Mouse (Mus musculus): ENCODE measurements around the gene Rps3. TPM values are rescaled to one million over a fixed set of nuclear protein-coding genes. Genes with fewer than 3 reads are reported as not detected.
A peak's percentile ranks its signal among the peaks of the same experiment; 100 is the strongest.
"Not testable (repeated sequence)": the region's sequence is repeated elsewhere in the genome, so short reads cannot be mapped to it uniquely, and the experiment has no call there.

The Rps3 gene
- 100 to 1,000 TPM; 362 to 382 TPM for total RNA-seq (2021)
- long read RNA-seq, experiment 1, transcript Rps3-201 (7 exons, 1,908 nt), result major isoform, 266 of 282 reads
- long read RNA-seq, experiment 1, partial matches to known transcripts, result 13 of 282 reads
- long read RNA-seq, experiment 1, other reads (novel, unspliced or antisense), result 3 of 282 reads
- long read RNA-seq, experiment 2, transcript Rps3-201 (7 exons, 1,908 nt), result major isoform, 246 of 257 reads
- long read RNA-seq, experiment 2, partial matches to known transcripts, result 10 of 257 reads
- long read RNA-seq, experiment 2, other reads (novel, unspliced or antisense), result 1 of 257 reads

- peak; percentile 87 for DNase-seq
These were observed at the start of gene Rps3 for GRCm38 (mm10) chr7:99483271-99483923. Gene Rps3 (minus strand): TSS chr7:99483738.

DNA sequence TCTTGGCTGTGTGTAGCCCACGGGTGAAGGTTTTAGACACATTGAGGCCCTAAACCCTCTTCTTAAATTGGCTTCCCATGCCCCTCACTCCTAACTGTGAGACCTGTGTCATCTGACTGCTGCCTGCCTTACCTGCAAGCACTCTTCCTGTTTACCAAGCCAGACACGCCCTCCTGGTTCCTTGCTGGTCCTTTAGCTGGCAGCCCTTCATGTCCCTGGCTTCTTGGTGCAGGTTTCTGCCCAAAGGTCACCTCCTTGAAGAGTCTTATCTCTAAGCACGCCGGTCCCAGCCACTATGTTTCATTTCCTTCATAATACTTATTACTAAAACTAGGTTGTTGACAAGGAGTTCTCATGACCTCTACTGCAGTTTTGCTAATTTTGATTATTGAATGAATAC is 49.0 kb upstream of the Rps3 start:
- no peak for DNase-seq

DNA sequence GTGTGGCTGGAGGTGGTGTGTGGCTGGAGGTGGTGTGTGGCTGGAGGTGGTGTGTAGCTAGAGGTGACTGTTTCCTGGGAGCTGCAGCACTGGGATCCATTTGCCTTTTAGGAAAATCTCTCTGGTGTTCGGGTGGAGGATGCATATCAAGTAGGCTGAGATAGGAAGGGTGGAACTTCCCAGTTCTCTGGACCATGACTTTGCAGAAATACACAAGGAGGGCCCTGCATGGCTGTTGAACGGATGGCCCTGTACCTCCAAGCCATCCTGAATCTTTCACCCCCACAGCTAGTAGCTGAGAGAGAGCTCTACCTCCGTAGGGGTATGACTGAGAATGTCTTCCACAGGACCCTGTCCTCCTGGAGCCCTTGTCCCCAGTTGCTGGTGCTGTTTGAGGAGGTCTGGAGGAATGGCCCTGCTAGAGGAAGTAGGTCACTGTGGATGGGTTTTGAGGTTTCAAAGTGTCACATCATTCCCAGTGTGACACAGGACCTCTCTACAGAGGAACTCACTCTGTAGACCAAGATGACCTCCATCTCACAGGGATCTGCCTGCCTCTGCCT is 48.0 kb upstream of the Rps3 start:
- DNase-seq, result no peak

GRCm38 (mm10) chr7:99529410-99529809 is 45.9 kb upstream of the Rps3 start:
- DNase-seq, result no peak

GRCm38 (mm10) chr7:99528547-99528946 is 45.0 kb upstream of the Rps3 start:
- no peak for DNase-seq

GRCm38 (mm10) chr7:99523837-99524236 is 40.3 kb upstream of the Rps3 start:
- no peak for DNase-seq

DNA sequence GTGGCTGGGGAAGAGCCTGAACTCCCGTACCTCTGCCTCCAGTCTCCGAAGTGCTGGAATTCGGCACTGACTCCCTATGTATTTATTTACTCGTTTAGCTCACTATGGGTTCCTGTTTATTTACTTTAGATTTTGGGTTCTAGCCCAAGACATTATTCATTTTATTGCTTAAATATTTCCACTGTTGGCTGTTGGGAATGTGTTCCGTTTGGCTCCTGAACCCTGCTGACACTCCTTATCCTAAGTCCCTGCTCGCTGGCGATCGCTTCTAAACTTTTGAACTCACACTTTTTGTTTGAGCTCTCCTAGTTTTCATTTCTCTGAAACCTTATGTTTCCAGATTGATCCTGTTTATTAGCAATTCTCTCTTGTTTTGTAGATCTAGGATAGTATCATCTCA is 39.6 kb upstream of the Rps3 start:
- DNase-seq, result no peak

- DNase-seq, result no peak
These were observed 35.6 kb upstream of the Rps3 start for GRCm38 (mm10) chr7:99518954-99519644.

DNA sequence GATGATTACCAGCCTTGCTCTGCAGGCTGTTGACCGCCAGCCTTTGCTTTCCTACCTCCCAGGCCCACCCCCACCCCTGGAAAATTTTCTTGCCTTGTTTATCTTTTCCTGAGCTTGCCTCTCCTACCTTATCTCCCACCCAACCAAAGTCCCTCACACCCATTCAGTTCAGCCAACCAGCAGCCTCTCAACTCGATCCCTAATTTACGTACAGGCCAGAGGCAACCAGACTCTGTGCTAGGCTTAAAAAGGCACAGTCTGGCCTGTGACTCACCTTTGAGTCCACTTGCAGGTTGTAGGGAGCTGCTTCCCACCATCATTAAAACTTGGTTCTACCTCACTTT is 33.2 kb upstream of the Rps3 start:
- no peak for DNase-seq

DNA sequence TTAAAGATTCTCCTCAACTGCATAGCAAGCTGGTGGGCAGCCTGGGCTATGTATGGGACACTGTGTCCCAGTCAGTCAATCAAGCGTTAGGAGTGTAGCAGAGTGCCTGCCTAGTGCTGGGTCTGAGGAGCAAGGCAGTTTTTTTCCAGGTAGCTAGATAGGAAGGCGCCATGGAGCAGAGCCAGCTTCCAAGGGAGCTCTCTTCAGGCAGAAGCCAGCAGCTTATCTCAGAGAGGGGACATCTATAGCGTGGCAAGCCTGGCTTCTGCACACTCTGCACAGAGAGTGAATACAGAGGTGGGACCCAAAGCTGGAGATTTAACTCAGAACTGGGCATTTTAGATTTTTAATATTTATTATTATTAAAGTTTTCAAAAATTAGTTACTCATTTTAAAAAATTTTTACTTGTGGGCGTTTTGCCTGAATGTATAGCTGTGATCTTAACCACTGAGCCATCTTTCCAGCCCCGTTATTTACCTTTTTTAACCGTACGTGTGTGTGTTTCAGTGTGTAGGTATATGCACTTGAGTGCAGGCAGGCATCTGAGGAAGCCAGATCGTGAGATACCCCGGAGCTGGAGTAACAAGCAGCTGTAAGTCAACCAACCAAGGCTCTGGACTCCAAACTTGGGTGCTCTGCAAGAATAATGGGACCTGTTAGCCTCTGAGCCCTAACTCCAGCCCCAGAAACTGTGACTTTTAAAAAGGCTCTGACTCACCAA is 32.7 kb upstream of the Rps3 start:
- no peak for DNase-seq

DNA sequence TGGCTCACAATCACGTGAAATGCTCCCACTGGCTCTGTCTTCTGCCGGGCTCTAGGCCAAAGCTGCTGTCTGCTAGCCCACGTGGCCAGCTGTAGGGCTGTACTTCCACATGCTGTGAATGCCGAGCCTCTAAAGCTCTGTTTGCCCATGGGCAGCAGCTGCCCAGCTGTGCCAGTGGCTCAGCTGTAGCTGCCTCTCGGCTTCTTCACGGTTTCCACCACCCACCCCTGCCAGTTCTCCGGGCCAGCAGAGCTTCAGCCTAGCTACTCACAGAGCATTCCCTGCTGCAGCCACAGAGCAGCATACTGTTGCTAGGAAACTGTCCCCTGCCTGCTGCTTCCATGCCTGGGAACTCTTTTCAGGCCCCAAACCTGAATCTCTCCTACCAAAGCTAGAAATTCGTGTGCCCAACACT is 26.6 kb upstream of the Rps3 start:
- DNase-seq, result peak; percentile 71

DNA sequence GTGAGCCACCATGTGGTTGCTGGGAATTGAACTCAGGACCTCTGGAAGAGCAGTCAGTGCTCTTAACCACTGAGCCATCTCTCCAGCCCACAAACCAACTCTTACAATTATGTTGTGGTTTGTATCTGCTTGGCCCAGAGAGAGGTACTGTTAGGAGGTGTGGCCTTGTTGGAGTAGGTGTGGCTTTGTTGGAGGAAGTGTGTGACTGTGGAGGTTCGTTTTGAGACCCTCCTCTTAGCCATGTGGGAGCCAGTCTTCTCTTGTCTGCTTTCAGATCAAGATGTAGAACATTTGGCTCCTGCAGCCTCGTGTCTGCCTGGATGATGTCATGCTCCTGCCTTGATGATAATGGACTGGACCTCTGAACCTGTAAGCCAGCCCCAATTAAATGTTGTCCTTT is 24.6 kb upstream of the Rps3 start:
- DNase-seq, result not testable (repeated sequence)

DNA sequence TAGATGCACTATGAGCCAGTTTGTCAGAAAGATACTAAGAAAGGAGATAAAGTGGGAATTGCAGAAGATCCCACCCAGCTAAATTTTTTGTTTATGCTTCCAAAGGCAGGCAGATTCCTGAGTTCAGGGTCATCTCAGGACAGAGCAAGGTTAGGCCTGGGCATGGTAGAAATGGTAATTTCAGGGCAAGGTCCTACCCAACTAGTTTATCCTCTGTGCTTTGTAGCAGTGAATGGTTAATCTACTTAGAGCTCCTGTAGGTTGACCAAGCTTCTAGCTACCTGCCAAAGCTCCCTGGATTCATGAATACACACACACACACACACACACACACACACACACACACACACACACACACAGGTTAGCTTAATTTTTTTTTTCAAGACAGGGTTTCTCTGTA is 21.0 kb upstream of the Rps3 start:
- DNase-seq, result no peak

DNA sequence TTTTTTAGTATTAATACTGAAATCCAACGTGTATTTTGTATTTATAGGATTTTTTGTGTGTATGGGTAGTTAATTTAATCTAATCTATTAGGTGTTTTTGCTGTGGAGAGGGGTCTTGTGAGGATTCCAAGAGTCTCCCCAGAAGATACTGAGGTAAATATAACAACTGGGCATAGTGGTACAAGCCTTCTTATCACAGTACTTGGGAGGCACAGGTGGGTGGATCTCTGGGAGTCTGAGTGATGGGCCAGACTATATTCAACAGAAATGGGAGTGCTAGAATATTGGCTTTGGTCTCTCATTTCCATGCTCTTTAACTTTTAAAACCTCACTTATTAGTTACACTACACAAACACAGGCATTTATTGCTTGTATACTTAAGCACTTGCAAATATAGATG is 17.6 kb upstream of the Rps3 start:
- DNase-seq, result no peak

DNA sequence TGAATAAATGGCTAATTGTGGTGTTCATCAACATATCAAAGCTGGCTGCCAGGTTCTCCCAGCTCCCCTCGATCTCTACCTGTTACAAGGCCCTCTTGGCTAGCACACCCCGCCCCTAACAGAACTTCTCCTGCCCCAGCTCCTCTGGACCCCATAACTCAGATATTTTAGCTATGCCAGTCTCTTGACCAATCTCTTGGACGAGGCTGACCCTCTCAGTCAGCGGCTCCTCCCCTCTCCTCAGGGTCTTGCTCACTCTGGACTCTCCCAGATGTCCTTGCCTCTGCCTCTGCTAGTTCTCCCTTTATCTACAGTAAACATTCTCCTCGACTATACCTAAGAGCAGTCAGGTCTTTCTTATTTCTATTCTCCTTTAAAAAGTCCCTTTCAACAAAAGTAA is 17.1 kb upstream of the Rps3 start:
- DNase-seq, result no peak

- peak; percentile 84 for DNase-seq
These were observed 16.7 kb upstream of the Rps3 start for GRCm38 (mm10) chr7:99500201-99500600.

DNA sequence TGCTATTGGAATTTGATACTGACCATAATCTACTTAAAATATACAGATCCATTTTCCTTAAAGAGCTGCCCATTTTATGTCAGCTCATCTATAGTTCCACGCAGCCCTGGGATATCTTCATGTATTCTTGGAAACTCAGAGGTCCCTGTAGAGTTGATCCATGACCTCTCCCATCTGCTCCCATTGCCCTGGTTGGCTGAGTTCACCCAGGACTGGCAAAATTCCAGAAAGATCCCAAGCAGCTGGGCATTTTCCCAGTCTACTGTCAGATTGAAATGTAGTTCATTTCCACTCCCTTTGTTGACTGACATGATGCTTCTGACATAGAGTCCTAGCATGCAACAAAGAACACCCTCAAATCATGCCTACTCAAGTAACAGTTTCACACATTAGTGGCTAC is 15.6 kb upstream of the Rps3 start:
- no peak for DNase-seq

DNA sequence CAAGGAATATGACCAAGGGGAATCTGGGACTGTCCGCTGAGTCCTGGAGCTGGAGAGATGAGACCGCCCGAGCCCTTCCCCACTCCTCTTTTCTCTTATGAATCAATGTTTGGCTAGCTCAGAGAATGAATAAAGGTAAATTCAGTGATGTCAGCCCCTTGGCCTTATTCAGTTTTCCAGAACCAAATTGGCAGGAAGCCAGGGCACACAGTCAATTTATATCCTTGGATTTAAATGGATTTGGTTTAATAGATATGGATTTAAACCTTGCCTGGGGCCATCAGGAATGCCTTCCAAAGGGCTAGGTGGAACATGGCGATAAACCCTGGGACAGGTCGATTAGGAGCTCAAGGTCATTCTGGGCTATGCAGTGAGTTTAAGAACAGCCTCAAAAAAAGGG is 6.2 kb upstream of the Rps3 start:
- no peak for DNase-seq

DNA sequence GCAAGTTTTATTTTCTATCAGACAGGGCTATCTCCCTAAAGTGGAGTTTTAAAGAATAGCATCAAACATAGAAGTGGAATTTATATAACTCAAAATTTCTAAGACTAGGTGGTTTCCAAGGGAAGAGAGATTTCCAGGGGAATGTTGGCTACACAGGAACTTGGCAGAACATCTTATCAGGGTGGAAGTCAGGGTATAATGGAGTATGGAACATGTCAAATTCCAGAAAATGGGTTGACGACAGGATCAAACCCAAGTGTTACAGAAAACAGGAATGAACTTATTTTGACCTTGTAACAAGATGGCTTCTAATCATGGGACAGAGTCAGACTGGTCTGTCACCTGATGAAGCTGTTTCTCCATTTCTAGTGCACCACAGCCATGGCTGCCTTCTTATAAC is 1.1 kb upstream of the Rps3 start:
- no peak for DNase-seq

DNA sequence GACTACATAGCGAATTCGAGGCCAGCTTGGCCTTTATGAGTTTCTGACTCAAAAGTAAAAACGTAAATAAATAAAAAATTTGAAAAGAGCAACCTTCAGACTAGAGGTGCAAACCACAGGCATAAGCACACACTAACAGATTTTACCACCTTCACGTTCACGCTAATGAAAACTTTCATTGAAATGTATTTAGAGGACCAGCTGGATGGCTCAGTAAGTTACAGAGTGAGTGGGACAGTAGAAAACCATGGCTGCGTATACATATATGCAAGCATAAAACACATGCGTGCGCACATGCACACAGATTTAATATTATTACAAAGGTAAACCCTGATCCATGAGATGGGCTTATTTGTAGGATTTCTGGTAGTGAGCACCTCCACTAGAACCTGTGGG is 384 bp upstream of the Rps3 start:
- no peak for DNase-seq

- DNase-seq, result no peak
These were observed 901 bp downstream of the Rps3 start for GRCm38 (mm10) chr7:99482637-99483036.

GRCm38 (mm10) chr7:99477235-99477634 is 6.3 kb downstream of the Rps3 start:
- DNase-seq, result no peak
